Mouse (Mus musculus) brain, embryonic 14.5 days (tissue): ENCODE measurements around the gene Efna1.

Experiments used
- CTCF ChIP-seq: fragments of 200-500 bp; IDR thresholded peaks from 2 replicates; pipeline ENCODE4 v1.5.1; 2012; ENCODE audit warnings: inconsistent platforms, mild to moderate bottlenecking, moderate library complexity, borderline replicate concordance; ENCODE audit not compliant: insufficient read depth, insufficient read length; ENCODE audit errors: extremely low read depth
- POLR2A ChIP-seq: fragments of 200-500 bp; IDR thresholded peaks from 2 replicates; pipeline ENCODE4 v1.6.1; 2012; ENCODE audit warnings: mild to moderate bottlenecking, inconsistent platforms, borderline replicate concordance; ENCODE audit not compliant: poor library complexity, insufficient read depth, insufficient read length, severe bottlenecking; ENCODE audit errors: extremely low read depth

DNA sequence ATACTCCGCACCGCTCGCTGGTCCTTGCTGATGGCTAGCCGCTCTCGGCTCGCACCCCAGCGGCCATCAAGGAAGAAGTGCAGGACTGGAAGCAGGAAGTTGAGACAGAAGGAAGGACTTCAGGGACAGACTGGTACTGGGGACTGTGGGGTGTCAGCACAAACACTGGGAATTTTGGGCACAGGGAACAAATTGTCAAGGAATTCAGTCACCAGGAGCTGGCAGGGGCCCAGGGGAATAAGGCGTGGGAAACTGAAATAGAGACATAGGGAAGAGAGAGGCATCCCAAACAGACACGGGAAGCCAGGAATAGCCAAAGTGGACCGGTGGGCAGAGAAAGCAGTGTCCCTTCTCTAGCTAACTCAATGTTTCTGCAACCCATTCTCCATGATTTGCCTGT, 44.4 kb downstream of the Efna1 start:
- no peak for TF ChIP-seq CTCF
- TF ChIP-seq POLR2A = no peak
